Mouse (Mus musculus): Measurements from ENCODE around the gene Bcl7b. TPM values are rescaled to one million over a fixed set of nuclear protein-coding genes. Genes with fewer than 3 reads are reported as not detected.
"Not testable (repeated sequence)": the region's sequence is repeated elsewhere in the genome, so short reads cannot be mapped to it uniquely, and the experiment has no call there.

The Bcl7b gene
- total RNA-seq, 2 experiments from 2014 or later = 27.1 to 27.4 TPM

GRCm38 (mm10) chr5:135208197-135208596 is 40.1 kb downstream of the Bcl7b start:
- DNase-seq = no peak

- DNase-seq = no peak
Measured at GRCm38 (mm10) chr5:135216871-135217270, 48.8 kb downstream of the Bcl7b start.

GRCm38 (mm10) chr5:135220941-135221340 is 52.9 kb downstream of the Bcl7b start:
- DNase-seq = no peak

- DNase-seq = no peak
Measured at GRCm38 (mm10) chr5:135222066-135222465, 54.0 kb downstream of the Bcl7b start.

- no peak for DNase-seq
Measured at GRCm38 (mm10) chr5:135224169-135224568, 56.1 kb downstream of the Bcl7b start.

GRCm38 (mm10) chr5:135225879-135226278 is 57.8 kb downstream of the Bcl7b start:
- DNase-seq = not testable (repeated sequence)

- no peak for DNase-seq
Measured at GRCm38 (mm10) chr5:135230186-135230585, 62.1 kb downstream of the Bcl7b start.

Small RNAs within 50 kb of the gene (microRNA-seq; reads per million reads assigned to microRNA genes)
- gene Gm25315 (ENCODE audit: borderline replicate concordance in 2 of 2) = 0 reads per million in 2 experiments

Other genes starting within 250 kb of the Bcl7b start
- gene Mettl27, start 235.9 kb upstream of the Bcl7b start, total RNA-seq (2021) = 1 to 10 TPM; 4.0 to 5.2 TPM
- not detected for gene Cldn4, start 221.3 kb upstream of the Bcl7b start, total RNA-seq (2021)
- gene Cldn3, start 182.1 kb upstream of the Bcl7b start, total RNA-seq (2021) = under 1 TPM in 1 of 2 experiments, not detected in 1; 0.21 TPM
- gene Abhd11, start 159.1 kb upstream of the Bcl7b start, total RNA-seq (2021) = 10 to 100 TPM; 57.1 to 58.5 TPM
- 1 to 10 TPM in 1 of 2 experiments, under 1 TPM in 1; 0.69 to 1.5 TPM for gene Stx1a, start 144.8 kb upstream of the Bcl7b start, total RNA-seq (2021)
- 10 to 100 TPM; 22.0 to 25.2 TPM for gene Dnajc30, start 104.1 kb upstream of the Bcl7b start, total RNA-seq (2021)
- gene Bud23, start 103.3 kb upstream of the Bcl7b start, total RNA-seq (2021) = 10 to 100 TPM; 21.7 to 27.4 TPM
- under 1 TPM in 1 of 2 experiments, not detected in 1; 0.41 TPM for gene Vps37d, start 90.0 kb upstream of the Bcl7b start, total RNA-seq (2021)
- gene Mlxipl, start 78.4 kb upstream of the Bcl7b start, total RNA-seq (2021) = 10 to 100 TPM; 72.1 to 80.3 TPM
- 10 to 100 TPM in 1 of 2 experiments, 1 to 10 TPM in 1; 7.5 to 10.5 TPM for gene Tbl2, start 18.6 kb upstream of the Bcl7b start, total RNA-seq (2021)
- 10 to 100 TPM; 25.7 to 29.2 TPM for gene Baz1b, start 19.0 kb downstream of the Bcl7b start, total RNA-seq (2021)
- 10 to 100 TPM; 13.0 to 35.9 TPM for gene Fzd9, start 82.9 kb downstream of the Bcl7b start, total RNA-seq (2021)
- not detected for gene Fkbp6, start 181.8 kb downstream of the Bcl7b start, total RNA-seq (2021)
- gene Trim50, start 185.0 kb downstream of the Bcl7b start, total RNA-seq (2021) = not detected
- gene Nsun5, start 201.7 kb downstream of the Bcl7b start, total RNA-seq (2021) = 10 to 100 TPM in 1 of 2 experiments, 1 to 10 TPM in 1; 8.9 to 10.2 TPM
- gene Pom121, start 226.3 kb downstream of the Bcl7b start, total RNA-seq (2021) = 1 to 10 TPM; 8.3 to 9.4 TPM